Mouse (Mus musculus) testis, adult 2 months (tissue): Measurements from ENCODE around the gene Susd1. TPM values are rescaled to one million over a fixed set of nuclear protein-coding genes. Genes with fewer than 3 reads are reported as not detected.

ENCODE experiments used
- H3K27ac ChIP-seq: fragments of 200-500 bp; 2 replicates; pipeline ENCODE4 v1.5.1; 2012; ENCODE audit warnings: low read depth, low read length; ENCODE audit not compliant: control insufficient read depth, insufficient read depth
- H3K27me3 ChIP-seq: fragments of 200-500 bp; 2 replicates; pipeline ENCODE4 v1.6.1; 2012; ENCODE audit warnings: mild to moderate bottlenecking, low read length, moderate library complexity; ENCODE audit not compliant: control insufficient read depth, insufficient read depth
- H3K36me3 ChIP-seq: fragments of 200-500 bp; 2 replicates; pipeline ENCODE4 v1.6.1; 2012; ENCODE audit warnings: mild to moderate bottlenecking, low read length; ENCODE audit not compliant: control insufficient read depth, insufficient read depth
- H3K4me1 ChIP-seq: fragments of 200-500 bp; 2 replicates; pipeline ENCODE4 v1.6.1; 2012; ENCODE audit warnings: low read length; ENCODE audit not compliant: control insufficient read depth, insufficient read depth
- H3K4me3 ChIP-seq: fragments of 200-500 bp; 2 replicates; pipeline ENCODE4 v1.5.1; 2012; ENCODE audit warnings: low read depth, mild to moderate bottlenecking, low read length, moderate library complexity, mixed read lengths; ENCODE audit not compliant: control insufficient read depth
- CTCF ChIP-seq: fragments of 200-500 bp; IDR thresholded peaks from 2 replicates; pipeline ENCODE4 v1.5.1; 2012; ENCODE audit warnings: low read depth, mild to moderate bottlenecking, inconsistent platforms, low read length, moderate library complexity; ENCODE audit not compliant: control insufficient read depth, insufficient read depth, insufficient replicate concordance
- POLR2A ChIP-seq: fragments of 200-500 bp; IDR thresholded peaks from 2 replicates; pipeline ENCODE4 v1.6.1; 2012; ENCODE audit warnings: low read depth, mild to moderate bottlenecking, inconsistent platforms, low read length, moderate library complexity; ENCODE audit not compliant: control insufficient read depth
- polyA plus RNA-seq: library from polyadenylated mRNA; depleted of rRNA; stranded (reverse); fragments of >200 nt; gene quantifications from 2 replicates; pipeline ENCODE4 v1.2.3, GENCODE M21; 2012

Gene Susd1
- polyA plus RNA-seq, 1 experiment = 4.8 TPM

DNA sequence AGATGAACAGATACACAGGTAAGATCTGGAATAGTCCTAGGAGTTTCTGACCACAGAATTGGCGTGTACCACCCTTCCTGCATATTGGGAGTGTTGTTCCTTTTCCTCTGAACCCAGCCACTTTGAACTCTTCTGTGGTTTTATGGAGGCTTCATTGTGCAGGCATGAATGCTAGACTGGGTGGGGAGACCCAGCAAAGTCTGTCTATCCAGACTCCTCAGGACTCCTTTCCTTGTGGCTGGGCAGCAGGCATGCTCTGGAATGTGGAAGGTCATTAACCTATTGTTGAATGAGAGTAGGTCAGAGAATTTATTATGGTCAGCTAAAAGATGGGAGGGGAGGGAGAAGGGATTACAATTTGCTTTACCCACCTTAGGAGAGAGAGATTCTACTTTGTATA, 8.9 kb upstream of the Susd1 start:
- Histone ChIP-seq H3K36me3 (no peaks in the 10 kb centered on the region), H3K4me3 (no peak overlapping the region), H3K4me1 (no peaks in the 10 kb centered on the region), H3K27ac (no peak overlapping the region), H3K27me3 (no peaks in the 10 kb centered on the region)
- TF ChIP-seq POLR2A = no peak
- TF ChIP-seq CTCF = no peak

DNA sequence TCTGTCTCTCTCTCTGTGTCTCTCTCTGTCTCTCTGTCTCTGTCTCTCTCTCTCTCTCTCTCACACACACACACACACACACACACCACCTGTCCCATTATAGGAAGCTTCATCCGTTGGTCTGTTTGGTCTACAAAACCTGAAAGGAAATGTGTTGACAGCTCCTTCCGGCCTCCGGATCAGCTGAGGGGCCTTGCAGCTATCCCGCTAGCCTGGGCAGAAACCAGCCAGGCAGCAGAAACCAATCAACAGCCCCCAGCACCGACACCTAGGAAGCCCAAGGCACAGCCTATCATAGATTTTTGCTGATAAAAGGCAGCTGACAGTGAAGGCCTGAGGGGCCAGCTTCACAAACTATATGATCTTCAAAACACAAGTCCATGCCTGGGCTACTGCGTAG, 7.1 kb upstream of the Susd1 start:
- no peak for TF ChIP-seq POLR2A
- TF ChIP-seq CTCF = no peak
- no peaks in the 10 kb centered on the region for H3K4me1 ChIP-seq

DNA sequence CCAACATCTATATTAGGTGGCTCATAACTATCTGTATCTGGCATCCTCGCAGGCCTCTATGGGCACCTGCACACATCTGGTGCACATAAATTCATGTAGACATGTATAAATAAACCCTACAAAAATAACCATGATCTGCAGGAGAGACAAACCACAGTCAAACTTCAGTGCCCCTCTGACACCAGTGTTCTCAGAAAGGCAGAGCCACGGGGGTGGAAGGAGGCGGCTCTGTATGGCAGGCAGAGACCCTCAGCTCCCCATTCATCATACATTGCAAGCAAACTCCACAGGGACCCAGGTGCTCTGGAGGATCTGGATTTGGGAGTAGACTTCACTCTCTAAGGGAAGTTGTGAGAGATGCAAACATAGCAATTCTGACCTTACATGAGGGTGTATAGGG, 6.6 kb upstream of the Susd1 start:
- Histone ChIP-seq H3K27ac (no peak overlapping the region), H3K27me3 (no peaks in the 10 kb centered on the region), H3K4me1 (no peaks in the 10 kb centered on the region), H3K36me3 (no peaks in the 10 kb centered on the region), H3K4me3 (no peak overlapping the region)
- TF ChIP-seq POLR2A (no peak), CTCF (no peak)

More for the DNA sequence above, 7.1 kb upstream of the Susd1 start:
- no peaks in the 10 kb centered on the region for H3K27me3 ChIP-seq
- H3K36me3 ChIP-seq = no peaks in the 10 kb centered on the region
- H3K4me3 ChIP-seq = no peak overlapping the region
- H3K27ac ChIP-seq = no peak overlapping the region

DNA sequence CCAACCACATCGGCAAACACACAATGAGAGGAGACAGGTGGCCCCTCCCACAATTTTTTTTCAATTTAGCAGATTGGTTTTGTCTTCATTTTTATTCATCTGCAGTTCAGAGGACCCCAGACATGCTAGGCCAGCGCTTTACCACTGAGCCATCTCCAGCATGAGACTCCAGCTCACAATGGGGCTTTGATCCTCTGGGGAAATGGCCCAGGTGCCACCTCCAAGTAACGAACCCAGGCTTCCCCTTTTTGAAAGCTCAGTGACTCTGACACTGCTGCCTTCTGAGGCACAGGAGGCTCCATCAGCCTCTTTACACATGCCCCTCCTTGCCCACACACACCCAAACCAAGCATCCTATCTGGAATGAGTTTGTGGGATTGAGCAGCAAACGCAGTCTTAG, 5.7 kb upstream of the Susd1 start:
- TF ChIP-seq POLR2A (no peak), CTCF (no peak)
- Histone ChIP-seq H3K27me3 (no peaks in the 10 kb centered on the region), H3K4me1 (peaks cover under 1% of the 10 kb centered on the region; the same call in 1 of the 2 replicates), H3K4me3 (no peak overlapping the region), H3K36me3 (no peaks in the 10 kb centered on the region), H3K27ac (no peak overlapping the region)

DNA sequence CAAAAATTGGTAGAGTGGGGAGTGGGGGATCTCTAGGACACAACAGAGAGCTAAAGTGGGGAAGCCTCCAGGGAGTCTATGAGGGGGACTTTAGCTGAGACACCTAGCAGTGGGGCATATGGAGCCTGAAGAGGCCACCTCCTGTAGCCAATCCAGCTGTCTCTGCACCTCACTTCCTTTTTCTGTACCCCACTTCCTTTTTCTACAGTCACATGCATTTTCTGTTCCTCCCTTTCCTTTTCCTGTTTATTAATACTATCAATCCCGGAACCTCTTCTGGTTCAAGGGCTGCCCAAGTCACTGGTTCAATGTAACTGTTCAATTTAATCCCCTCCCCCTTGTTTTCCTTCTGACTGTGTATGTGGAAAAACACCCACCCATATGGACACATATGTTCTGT, 2.8 kb upstream of the Susd1 start:
- Histone ChIP-seq H3K27ac (no peak overlapping the region), H3K27me3 (no peaks in the 10 kb centered on the region), H3K4me1 (peaks cover 10% of the 10 kb centered on the region), H3K4me3 (no peak overlapping the region), H3K36me3 (no peaks in the 10 kb centered on the region)
- no peak for TF ChIP-seq CTCF
- no peak for TF ChIP-seq POLR2A

DNA sequence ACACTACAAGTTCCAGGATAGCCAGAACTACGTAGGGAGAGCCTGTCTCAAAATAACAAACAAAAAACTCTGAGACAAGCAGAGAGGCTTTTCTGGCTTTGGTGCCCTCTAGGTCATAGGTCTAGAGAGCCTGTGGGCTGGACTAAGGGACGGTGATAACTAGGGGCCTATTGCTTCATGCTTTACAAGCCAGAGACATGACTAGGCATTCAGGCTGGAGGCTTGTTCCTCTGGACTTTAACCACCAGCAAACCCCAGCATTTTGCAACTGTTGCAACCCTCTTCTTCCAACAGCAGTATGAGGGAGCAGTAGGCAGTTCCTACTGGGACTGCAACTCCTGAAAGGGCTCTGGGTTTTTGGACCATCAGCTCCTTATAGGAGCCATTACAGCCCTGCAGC, 1.5 kb upstream of the Susd1 start:
- no peak overlapping the region for H3K27ac ChIP-seq
- H3K27me3 ChIP-seq = no peaks in the 10 kb centered on the region
- TF ChIP-seq POLR2A (no peak), CTCF (no peak)
- no peak overlapping the region for H3K4me3 ChIP-seq
- peaks cover 10% of the 10 kb centered on the region for H3K4me1 ChIP-seq
- H3K36me3 ChIP-seq = no peaks in the 10 kb centered on the region

DNA sequence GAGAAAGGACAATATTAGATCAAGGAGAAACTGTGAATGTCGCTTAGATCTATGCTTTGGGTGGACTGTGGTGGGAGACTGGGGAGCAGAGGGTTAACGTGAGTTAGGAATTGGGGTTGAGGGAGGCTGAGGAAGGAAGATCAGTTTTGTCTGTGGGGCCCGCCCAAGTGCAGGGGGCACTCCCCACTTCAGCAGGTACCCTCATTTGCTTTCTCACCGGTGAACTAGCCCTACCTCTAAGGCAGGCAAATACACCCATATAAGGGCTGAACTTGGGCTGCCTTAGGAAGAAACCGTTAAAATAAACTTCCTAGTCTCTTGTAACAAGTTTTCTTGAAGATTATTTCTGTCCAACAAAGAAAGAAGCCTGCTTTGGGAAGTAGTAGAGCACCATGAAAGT, 608 bp upstream of the Susd1 start:
- Histone ChIP-seq H3K27me3 (no peaks in the 10 kb centered on the region), H3K4me3 (no peak overlapping the region), H3K4me1 (peaks cover 10% of the 10 kb centered on the region), H3K27ac (no peak overlapping the region), H3K36me3 (no peaks in the 10 kb centered on the region)
- TF ChIP-seq CTCF (no peak), POLR2A (no peak)

DNA sequence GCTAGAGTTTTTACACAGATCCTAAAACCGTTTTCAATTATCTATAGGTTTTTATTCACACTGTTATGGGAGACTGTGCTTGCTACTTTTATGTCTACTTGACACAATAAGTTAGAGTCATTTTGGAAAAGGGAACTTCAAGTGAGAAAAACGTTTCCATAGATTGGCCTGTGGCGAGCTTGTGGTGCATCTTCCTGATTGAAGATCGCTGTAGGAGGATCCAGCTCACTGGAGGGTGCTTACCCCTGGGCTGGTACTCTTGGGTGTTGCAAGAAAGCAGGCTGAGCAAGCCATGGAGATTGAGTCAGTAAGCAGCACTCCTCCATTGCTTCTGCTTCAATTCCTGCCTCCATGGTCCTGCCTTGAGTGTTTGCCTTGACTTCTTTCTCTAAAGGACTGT, 2.5 kb downstream of the Susd1 start:
- H3K27ac ChIP-seq = no peak overlapping the region
- no peaks in the 10 kb centered on the region for H3K27me3 ChIP-seq
- TF ChIP-seq POLR2A (no peak), CTCF (no peak)
- peaks cover 10% of the 10 kb centered on the region for H3K4me1 ChIP-seq
- H3K36me3 ChIP-seq = no peaks in the 10 kb centered on the region
- H3K4me3 ChIP-seq = no peak overlapping the region
